Mouse (Mus musculus) kidney, postnatal 14 days (tissue): ENCODE measurements at regions not wholly inside any gene's neighbourhood (a gene's known extent, or its start where the extent isn't known, plus 50 kb on each side); places are given as distances from the start of the nearest gene placed in this dataset.
"Not testable (repeated sequence)": the region's sequence is repeated elsewhere in the genome, so short reads cannot be mapped to it uniquely, and the experiment has no call there.

Experiments
- DNase-seq: peaks from one replicate; pipeline ENCODE4 v3.0.0; 2022; ENCODE audit warnings: mixed read lengths

DNA sequence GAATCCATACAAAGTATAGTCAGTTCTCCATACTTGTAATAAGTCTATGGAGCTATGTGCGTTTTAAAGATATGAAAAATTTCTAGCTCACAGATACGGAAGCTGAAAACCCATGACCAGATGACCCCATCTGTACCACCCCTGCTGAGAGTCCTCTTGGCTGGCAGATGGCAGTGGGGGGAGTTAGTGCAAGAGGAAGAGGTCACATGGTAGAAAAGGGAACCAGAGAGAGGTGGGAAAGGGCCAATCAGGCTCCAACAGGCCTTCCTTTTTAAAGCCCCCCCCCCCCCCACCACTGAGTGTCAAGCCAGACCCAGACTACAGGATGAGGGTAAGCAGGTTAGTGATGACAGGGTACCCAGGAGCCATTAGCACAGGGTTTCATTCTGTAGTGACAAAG is 86.4 kb upstream of the Klf13 start:
- no peak for DNase-seq

DNA sequence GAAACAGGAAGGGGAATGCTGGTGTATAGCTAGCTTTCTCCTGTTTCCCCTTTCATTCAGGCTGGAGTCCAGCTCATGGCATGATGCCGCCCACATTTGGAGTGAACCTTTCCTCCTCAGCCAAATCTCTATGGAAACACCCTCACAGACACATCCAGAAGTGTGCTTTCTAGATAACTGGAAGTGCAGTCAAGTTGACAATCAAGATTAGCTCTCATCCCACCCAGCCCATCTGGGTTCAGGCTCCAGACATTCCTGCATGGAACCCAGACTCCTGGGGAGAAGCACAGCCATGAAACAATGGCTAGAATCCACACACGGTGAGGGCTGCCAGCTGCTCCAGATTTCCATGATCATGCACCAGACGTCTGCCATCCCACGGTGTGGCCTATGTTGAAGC is 85.5 kb upstream of the Klf13 start:
- no peak for DNase-seq

DNA sequence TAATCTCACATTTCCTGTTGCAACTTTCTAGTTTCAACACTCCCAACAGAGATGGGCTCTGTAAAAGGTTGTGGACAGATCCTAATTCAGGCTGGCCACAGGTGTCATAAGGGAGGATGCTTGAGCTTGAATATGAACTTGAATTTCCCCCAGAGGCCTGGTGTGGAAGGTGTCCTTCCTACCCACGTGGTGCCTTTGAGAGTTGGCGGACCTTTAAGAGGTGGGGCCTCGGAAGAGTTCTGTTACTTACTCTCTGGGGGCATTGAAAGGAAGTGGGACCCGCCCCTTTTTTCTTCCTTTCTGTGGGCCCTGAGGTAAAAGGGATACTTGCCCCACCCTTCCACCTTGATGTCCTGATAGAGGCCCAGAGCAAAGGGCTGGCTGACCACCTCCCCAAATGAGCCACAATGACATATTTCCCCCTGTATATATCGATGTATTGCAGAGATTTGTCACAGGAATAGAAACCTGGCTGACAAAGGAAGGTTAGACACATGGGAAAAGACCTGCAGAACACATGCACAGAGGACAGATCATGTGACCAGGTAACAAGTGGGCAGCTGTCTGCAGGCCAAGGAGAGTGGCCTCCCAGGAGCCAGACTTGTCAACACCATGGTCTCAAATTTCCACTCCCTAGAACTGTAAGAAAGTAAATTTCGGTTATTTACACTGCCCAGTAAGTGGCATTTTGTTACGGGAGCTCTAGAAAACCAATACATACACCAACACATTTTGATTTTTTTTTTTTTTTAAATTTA is 84.2 kb upstream of the Klf13 start:
- DNase-seq = no peak

DNA sequence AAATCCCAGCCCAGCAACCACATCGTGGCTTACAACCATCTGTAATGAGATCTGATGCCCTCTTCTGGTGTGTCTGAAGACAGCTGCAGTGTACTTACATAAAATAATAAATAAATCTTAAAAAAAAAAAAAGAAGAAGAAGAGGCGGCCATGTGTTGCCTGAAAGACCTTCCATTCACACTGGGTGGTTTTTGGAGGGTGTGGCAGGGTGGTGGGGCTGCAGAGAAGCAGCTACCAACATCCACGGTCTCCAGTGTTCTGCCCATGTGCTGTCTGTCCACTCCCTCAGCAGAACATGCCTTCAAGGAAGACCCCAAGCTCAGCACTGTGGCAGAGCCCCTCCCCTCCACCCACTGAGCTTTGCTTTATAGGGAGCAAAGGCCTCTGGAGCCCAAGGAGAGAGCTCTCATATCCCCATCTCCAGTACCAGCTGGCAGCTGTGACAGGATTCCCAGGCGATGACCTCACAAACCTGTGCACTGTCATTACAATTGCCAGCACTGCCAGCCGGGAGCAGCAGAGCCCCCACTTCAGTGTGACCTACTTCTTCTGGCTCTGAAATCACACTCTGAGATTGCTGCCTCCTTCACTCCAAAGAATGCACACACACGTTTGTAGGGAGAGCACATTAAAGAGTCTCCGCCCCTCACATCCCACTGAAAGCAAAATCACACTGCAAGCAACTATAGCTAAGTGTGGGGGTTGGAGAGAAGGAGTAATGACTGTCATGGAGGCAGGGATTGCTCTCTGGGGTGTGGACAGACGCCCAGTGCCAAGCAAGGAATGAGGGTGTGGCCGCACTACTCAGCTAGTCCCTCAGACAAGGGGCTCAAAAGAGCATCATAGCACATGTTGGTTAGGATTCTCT is 82.8 kb upstream of the Klf13 start:
- DNase-seq = no peak

DNA sequence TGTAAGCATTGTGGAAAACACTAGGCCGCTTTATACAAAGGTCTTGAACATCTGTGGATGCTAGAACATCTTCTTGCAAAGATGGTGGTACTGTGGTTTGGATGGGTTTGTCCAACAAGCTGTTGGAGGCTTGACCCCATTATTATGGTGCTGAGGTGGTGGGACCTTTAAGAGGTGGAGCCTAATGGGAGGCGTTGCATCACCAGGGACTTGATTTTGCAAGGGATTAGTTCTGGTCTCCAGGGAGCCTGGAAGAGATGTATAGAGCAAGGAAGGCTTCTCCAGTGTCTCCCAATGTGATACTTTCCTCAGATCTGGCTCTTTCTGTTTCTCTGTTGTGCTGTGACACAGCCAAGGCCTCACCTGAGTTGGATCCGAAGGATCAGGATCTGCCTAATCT is 79.4 kb upstream of the Klf13 start:
- no peak for DNase-seq

DNA sequence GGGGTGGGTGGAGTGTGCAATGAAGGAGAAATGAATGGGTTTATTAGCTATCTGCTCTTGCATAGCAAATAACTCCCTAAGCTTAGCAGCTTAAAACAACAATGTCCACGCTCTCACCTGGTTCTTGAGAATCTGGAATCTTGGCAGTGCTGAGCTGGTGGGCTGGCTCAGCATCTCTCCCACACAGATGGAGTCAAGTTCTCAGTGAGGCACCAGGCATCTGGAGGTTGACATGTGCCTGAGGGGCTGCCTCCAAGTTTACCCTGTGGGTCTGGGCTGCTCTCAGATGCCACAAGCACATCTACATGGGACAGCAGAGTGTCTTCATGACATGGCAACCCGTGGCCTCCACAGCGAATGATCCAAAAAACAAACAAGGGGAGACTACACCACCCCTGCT is 78.2 kb upstream of the Klf13 start:
- DNase-seq = no peak

DNA sequence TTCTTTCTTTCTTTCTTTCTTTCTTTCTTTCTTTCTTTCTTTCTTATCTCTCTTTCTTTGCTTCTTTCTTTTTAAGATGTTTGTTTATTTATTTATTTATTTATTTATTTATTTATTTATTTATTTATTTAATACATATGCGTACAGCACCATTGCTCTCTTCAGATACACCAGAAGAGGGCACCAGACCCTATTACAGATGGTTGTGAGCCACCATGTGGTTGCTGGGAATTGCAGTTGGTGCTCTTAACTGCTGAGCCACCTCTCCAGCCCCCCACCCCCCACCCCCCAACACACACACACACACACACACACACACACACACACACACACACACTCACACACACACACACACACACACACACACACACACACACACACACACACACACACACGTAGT is 76.4 kb upstream of the Klf13 start:
- not testable (repeated sequence) for DNase-seq

DNA sequence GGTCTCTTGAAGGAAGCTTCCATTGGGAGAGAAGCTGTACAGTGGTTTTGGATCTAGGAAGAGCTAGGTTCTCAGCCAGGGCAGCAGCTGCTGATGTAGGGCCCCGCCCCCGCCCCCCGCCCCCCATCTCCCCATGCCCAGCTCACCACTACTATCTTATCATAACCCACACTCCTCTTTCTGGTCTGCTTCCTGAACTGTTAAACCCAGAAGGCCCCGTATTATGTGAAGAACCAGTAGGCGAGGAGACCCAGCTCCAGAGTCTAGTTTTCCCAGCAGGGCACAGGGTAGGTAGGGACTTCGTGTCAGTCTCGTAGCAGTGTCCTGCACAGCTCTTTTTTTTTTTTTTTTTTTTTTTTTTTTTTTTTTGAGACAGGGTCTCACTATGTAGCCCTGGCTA is 75.5 kb upstream of the Klf13 start:
- DNase-seq = no peak

DNA sequence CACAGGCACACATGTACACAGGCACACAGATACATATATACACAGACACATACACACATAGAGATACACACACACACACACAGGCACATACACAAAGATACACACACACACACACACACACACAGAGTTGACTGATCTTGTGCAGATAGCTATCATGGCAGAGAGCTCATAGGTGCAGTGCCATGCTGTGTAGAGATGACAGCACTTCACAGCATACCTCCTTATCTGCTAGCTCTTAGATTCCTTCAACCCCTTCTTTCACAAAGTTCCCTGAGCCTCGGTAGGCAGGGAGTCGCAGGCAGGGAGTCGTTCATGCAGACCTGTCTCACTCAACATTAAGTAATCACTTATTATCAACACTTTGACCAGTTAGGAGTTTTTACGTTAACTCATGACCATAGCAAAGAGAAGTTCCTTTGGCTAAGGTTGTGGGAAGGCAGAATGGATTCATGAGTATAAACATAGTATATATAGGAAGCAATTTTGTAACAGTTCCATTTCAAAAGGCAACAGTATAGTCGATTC is 74.4 kb upstream of the Klf13 start:
- DNase-seq = no peak

DNA sequence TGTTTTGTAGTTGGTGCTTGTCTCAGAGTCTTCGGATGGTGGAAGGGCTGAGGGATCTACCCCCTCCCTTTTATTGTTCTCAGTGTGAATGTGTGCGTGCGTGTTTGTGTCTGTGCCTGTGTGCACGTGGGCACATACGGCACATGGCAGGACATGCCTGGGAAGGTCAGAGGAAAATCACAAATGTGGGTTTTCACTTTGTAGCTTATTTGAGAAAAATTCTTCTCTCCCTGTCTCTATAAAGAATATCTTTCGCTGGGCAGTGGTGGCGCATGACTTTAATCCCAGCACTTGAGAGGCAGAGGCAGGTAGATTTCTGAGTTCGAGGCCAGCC is 73.5 kb upstream of the Klf13 start:
- no peak for DNase-seq

DNA sequence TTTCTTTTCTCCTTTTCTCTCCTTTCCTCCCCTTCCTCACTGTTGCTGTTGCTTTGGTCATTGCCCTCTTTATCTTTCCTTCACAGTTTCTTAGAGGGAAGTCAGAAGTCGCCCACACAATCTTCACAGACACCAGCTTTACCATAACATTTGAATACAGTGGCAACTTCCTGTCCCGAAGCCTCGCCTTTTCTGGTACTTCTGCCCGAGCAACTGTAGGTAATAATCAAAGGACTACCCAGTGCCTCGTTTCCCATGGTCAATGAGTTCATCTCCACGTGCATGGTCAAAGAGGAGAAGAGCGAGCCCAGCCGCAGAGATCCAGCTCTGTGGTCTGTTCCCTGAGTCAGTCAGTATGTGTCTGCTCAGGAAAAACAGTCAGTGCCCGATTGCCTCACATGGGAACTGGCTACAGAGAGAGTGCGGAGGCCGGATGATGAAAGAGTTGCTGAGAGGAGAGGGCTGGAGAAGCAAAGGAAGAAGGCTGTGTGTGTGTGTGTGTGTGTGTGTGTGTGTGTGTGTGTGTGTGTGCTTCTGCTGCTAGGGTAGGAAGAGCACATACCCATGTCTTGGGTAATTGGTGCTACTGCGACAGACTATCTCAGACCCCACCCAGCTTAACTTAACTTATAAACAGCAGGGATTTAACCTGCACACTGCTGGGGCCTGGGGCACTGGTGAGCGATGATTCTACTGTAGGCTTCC is 73.0 kb upstream of the Klf13 start:
- DNase-seq = no peak

DNA sequence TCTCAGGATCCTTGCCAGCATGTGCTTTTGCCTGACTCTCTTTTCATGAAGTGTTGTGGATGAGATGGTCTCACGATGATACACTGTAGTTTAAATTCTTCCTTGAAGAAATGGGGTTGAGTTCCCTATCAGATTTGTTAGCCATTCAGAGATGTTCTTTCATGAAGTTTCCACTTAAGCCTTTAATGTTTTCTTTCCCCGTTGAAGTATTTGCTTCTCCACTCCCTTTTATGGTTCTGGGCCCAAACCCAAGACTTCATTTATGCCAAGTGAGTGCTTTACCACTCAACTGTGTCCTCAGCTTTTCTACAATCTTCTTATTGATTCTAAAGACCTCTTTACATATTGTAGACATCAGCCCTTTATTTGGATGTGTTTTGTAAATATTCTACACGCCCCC is 71.9 kb upstream of the Klf13 start:
- DNase-seq = no peak

DNA sequence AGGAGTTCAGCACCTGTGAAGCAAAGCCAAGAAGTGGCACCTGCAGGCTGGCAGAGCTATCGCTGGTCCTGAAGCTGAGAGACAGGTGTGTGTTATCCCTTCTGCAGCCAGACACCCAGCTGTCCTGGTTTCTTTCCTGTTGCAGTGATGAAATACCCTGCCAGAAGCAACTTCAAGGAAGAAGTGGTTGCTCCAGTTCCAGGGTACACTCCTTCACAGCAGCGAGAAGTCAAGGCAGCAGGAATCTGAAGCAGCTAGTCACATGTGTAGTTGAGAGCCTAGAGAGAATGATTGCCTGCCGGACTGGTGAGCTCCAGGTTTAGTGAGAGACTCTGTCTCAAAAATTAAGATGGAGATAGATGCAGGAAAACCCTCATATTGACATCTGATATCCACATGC is 69.1 kb upstream of the Klf13 start:
- no peak for DNase-seq

DNA sequence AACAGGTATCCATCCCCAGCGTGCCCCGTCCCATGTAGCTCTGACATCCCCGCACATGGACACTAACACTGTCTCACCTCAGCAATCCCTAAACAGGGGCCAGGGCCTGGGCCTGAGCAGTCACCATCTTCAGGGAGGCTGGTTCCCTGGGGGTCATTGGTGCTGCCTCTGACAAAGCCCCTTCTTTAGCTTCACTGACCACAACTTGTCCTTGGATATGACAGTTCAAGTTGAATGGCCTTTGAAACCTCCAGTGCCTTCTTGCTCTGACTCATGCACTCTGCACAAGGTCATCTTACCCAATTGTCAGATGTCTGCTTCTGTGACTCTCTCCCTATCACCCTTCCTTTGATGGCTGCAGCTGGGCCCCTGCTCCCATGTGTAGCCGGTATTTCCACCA is 68.2 kb upstream of the Klf13 start:
- DNase-seq = no peak

DNA sequence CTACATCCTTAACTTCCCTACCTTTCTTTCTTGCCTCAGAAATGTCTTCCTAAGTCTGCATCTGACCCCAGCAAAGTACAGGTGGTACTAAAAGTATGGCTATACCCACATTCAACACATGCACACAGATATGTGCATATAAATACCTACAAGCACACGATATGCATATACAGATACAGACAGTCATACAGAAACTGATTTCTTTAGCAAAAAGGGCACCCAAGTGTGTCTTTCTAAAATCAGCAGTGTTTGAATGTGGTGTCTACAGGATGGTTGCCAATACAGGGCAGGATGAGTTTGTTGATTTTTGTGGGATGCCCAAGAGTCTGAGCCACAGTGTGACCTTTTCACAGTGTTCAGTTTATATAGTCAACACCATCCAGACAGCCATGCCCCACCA is 67.0 kb upstream of the Klf13 start:
- no peak for DNase-seq

DNA sequence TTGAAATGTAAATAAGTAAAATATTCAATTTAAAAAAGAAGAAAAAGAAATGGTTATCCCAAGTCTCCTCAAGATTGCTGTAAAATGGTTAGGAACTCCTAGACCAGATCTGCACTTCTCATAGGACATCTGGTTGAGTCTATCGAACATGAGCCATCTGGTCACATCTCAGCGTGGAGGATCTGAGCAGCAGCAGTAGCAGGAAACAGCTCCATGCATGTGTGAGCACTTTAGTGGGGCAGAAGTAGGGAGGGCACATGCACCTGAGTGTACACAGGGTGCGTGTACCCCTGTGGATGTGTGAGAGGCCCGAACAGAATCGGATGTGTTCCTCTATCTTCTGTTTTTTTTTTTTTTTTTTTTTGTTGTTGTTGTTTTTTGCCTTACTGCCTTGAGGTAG is 65.2 kb upstream of the Klf13 start:
- DNase-seq = no peak

DNA sequence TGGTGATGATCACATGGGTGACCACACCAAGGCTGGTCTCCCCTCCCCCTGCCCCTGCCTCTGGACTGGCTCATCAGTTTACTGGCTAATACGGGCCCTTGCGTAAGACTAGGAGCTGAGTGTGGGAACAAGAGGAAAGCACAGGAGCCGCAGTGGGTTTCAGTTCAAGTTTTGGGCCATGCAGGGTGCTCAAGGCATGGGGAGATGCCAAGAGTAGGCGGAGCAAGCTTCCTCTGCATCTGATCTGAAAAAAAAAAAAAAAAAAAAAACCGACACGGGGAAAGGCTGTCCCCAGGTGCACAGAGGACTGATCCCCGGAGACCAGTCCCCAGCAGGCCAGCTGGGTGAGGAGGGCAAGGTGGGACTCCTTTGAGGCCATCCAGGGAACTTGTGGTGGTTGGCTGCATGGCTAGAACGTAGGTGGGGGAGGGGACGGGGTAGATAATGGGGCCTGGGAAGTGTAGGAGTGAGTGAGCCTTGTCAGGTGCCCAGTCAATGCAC is 62.9 kb upstream of the Klf13 start:
- no peak for DNase-seq

DNA sequence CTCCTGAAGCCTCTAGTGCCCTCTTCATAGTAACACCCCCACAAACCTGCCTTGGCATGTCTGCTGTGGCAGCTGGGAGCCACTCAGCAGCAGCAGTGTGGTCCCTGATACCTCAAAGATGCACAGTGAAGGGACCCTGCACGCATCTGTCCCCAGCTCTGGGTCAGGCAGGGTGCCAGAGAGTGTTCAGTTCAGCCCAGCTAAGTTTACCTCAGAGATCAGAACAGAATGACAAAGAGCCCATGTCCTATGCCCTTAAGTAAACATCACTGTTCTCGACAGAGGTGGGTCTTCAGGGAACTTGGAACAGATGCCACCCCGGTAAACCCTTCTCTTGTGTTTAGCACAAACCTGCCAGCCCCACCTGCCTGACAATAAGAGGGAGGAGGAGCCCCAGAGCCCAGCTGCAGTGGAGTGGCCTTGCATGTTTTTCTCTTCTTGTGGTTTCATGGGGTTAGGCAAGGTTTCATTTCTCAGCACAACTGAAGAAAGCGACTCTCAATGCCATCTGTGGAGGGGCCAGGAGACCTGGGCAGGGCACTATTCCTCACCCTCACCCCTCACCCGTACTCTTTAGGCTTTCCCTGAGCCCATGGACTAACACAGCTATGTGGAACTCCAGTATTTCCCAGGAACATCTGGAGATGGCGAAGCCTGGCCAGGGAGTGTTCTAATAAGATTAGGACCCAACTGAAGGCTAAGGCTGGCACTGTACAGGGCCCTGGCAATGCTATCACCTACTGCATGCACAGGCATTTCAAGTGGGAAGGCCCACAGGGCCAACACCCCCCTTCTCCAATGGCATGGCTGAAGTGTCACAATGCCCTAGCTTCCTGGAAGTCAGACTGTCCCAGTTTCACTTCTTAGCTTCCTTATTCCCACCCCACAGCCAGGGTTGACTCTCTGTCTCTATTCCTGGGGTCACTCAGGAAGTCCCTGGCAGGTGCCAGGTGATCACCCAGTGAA is 60.6 kb upstream of the Klf13 start:
- DNase-seq = no peak

DNA sequence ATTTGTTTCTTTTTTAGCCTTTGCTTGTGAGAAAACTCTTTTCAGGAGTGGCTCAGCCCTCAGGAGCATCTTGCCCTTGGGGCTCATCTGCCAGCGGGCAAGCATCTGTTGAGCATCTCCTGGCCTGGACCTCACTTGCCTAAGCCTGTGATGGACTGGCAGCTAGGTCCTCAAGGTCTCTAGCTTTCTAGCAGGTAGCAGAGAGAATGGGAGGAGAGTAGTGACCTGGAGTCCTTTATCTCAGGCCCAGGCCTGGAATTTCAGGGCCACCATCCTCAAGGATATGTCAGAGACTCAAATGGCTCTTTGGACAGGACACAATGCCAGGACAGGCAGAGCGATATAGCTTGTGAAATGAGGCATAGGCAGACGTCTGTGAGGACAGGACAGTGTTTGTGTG is 59.3 kb upstream of the Klf13 start:
- no peak for DNase-seq

DNA sequence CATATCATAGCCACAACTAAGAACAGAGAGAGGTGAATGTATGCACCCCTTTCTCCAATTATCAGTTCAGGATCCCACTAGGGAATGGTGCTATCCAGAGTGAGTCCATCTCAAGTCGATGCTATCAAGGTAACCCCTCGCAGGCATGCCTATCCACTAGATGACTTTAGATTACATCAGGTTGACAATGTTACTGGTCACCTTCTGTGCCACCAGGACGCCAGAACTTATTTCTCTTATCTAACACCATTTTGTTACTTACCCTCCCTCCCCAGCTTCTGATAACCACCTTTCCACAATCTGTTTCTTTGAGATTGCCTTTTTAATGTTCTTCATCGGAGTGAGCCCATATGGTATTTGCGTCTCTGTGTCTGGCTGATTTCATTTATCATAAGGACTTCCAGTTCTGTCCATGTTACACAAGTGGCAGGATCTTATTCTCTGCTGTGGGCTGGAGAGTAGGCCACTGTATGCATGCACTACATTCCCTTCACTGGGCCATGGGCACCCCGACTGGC is 57.9 kb upstream of the Klf13 start:
- DNase-seq = no peak

DNA sequence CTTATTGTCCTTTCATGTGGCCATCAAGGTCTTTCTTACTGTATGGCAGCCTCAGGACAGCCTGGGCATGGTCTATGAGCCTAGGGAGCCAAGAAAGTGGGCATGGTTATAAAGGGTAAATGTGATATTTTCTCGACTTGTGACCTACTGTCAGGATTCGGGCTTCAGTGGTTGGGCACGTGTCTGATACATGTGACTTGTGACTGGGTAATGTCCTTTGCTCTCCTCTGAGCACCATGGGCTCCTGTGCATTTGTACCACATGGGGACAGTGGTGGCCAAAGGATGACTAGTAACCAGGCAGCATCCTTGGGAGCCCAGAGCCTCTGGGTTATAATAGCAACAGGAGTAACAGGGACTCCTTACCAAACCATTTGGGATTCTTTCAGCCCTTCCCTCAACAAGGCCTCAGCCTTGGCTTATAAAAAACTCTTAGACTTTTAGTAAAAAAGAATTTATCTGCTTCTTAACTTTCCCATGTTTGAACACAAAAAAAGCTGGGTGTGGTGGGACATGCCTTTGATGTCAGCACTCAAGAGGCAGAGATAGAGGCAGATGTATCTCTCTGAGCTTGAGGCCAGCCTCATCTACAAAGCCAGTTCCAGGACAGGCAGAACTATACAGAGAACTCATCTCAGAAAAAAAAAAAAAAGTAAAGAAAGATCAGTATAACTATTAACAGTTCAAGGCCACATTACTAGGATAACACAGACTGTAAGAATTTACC is 56.7 kb upstream of the Klf13 start:
- DNase-seq = no peak
